13 mouse cellular contexts compared by ENCODE assay signal in genomic region chr9:107451891-107452521, GRCm38 (mm10). TPM values are rescaled to one million over a fixed set of nuclear protein-coding genes. Genes with fewer than 3 reads are reported as not detected.
DNase-seq lines count a peak whose midpoint lies in the region; ATAC-seq and TF ChIP-seq lines count a peak whose summit lies in the region.
"Had no signal": no experiment of that assay in that cellular context is flagged by ENCODE, and none has a peak within 500 bp of the region (broad histone marks: within the 10 kb centered on the region; RNA-seq: fewer than 3 reads in every experiment).

No protein-coding gene starts in this region.

- TF ChIP-seq CTCF in hindbrain, postnatal 0 days (IDR thresholded peaks at IDR 0.05; ENCODE audit: low read depth) = no peak

- no peak overlapping the region for H3K4me3 ChIP-seq in hindbrain, embryonic 10.5 days
- no peak overlapping the region for H3K4me3 ChIP-seq in hindbrain, postnatal 0 days (ENCODE audit: low read length)
- H3K4me3 ChIP-seq in embryonic facial prominence, embryonic 11.5 days (ENCODE audit: low read depth, low read length) = no peak overlapping the region
- H3K4me3 ChIP-seq in hindbrain, embryonic 14.5 days (replicated peaks; ENCODE audit: low read length) = no peak overlapping the region
- no peak overlapping the region for H3K4me3 ChIP-seq in neural tube, embryonic 12.5 days
- H3K4me3 ChIP-seq: gastrocnemius, adult 2 months; left cerebral cortex, adult 2 months; myocyte had no signal

- ATAC-seq in hindbrain, postnatal 0 days = no peak; the same call in 1 of the 2 replicates
- peak; percentile 70 for ATAC-seq in embryonic facial prominence, embryonic 11.5 days (replicated peaks; ENCODE audit: insufficient number of reproducible peaks, low FRiP score, low TSS enrichment, low read depth)
- ATAC-seq in hindbrain, embryonic 14.5 days (ENCODE audit: low FRiP score) = 0 out of 2 replicates have a peak, but pooled peaks have one; percentile 5
- ATAC-seq in neural tube, embryonic 12.5 days (ENCODE audit: low FRiP score, low read depth) = peak; percentile 56
- ATAC-seq in cerebellum, adult (ENCODE audit: insufficient number of reproducible peaks, low FRiP score, low TSS enrichment) = no peak
- ATAC-seq: CD4-positive, CD25-positive, alpha-beta regulatory T cell, adult 4 months; Patski had no signal

- H3K9me3 ChIP-seq in hindbrain, embryonic 10.5 days = no peaks in the 10 kb centered on the region
- no peaks in the 10 kb centered on the region for H3K9me3 ChIP-seq in hindbrain, postnatal 0 days (ENCODE audit: low read length)
- H3K9me3 ChIP-seq in embryonic facial prominence, embryonic 11.5 days (replicated peaks; ENCODE audit: control insufficient read depth, low read length) = no peaks in the 10 kb centered on the region
- no peaks in the 10 kb centered on the region for H3K9me3 ChIP-seq in hindbrain, embryonic 14.5 days (ENCODE audit: control insufficient read depth, low read length)
- H3K9me3 ChIP-seq in neural tube, embryonic 12.5 days = no peaks in the 10 kb centered on the region

- no peaks in the 10 kb centered on the region for H3K36me3 ChIP-seq in hindbrain, embryonic 10.5 days
- H3K36me3 ChIP-seq in hindbrain, postnatal 0 days (ENCODE audit: insufficient read depth, low read length) = no peaks in the 10 kb centered on the region
- no peaks in the 10 kb centered on the region for H3K36me3 ChIP-seq in embryonic facial prominence, embryonic 11.5 days (replicated peaks; ENCODE audit: control insufficient read depth, insufficient read depth, low read depth, low read length)
- H3K36me3 ChIP-seq in hindbrain, embryonic 14.5 days (replicated peaks; ENCODE audit: control insufficient read depth, insufficient read depth) = no peaks in the 10 kb centered on the region
- no peaks in the 10 kb centered on the region for H3K36me3 ChIP-seq in neural tube, embryonic 12.5 days

- H3K27ac ChIP-seq in hindbrain, embryonic 10.5 days = peak overlapping the region; percentile 9
- no peak overlapping the region for H3K27ac ChIP-seq in hindbrain, postnatal 0 days
- no peak overlapping the region for H3K27ac ChIP-seq in embryonic facial prominence, embryonic 11.5 days (replicated peaks; ENCODE audit: low read depth, low read length)
- H3K27ac ChIP-seq in hindbrain, embryonic 14.5 days = 0 out of 2 replicates have a peak overlapping the region, but pooled peaks have one; percentile 14
- H3K27ac ChIP-seq in neural tube, embryonic 12.5 days = peak overlapping the region; percentile 27
- H3K27ac ChIP-seq: gastrocnemius, adult 2 months; left cerebral cortex, adult 2 months had no signal

- DNase-seq in hindbrain, embryonic 10.5 days (ENCODE audit: low spot score) = no peak
- DNase-seq in hindbrain, postnatal 0 days (ENCODE audit: low spot score) = no peak
- no peak for DNase-seq in embryonic facial prominence, embryonic 11.5 days (ENCODE audit: low spot score)
- no peak for DNase-seq in hindbrain, embryonic 14.5 days (ENCODE audit: low spot score)
- DNase-seq in thymus, postnatal 0 days (ENCODE audit: low spot score) = no peak
- DNase-seq: gastrocnemius, adult 2 months had no signal

- no peak overlapping the region; the same call in 1 of the 2 replicates for H3K9ac ChIP-seq in hindbrain, postnatal 0 days (replicated peaks; ENCODE audit: low read length)
- H3K9ac ChIP-seq in embryonic facial prominence, embryonic 11.5 days (replicated peaks; ENCODE audit: low read length) = no peak overlapping the region
- no peak overlapping the region for H3K9ac ChIP-seq in hindbrain, embryonic 14.5 days
- H3K9ac ChIP-seq in neural tube, embryonic 12.5 days = 0 out of 2 replicates have a peak overlapping the region, but pooled peaks have one; percentile 26

- 49% methylated on average over 11 of the region's 11 CpGs for WGBS in hindbrain, embryonic 10.5 days
- 44% methylated on average over 11 of the region's 11 CpGs for WGBS in hindbrain, postnatal 0 days
- 35% methylated on average over 11 of the region's 11 CpGs for WGBS in embryonic facial prominence, embryonic 11.5 days
- 38% methylated on average over 11 of the region's 11 CpGs for WGBS in hindbrain, embryonic 14.5 days
- WGBS in neural tube, embryonic 12.5 days = 30% methylated on average over 11 of the region's 11 CpGs

- peaks cover 42% of the 10 kb centered on the region for H3K27me3 ChIP-seq in hindbrain, embryonic 10.5 days (ENCODE audit: insufficient read depth, poor library complexity, severe bottlenecking)
- H3K27me3 ChIP-seq in hindbrain, postnatal 0 days (ENCODE audit: insufficient read depth, low read length) = no peaks in the 10 kb centered on the region
- H3K27me3 ChIP-seq in embryonic facial prominence, embryonic 11.5 days (ENCODE audit: control insufficient read depth, insufficient read depth, low read length) = no peaks in the 10 kb centered on the region; the same call in 1 of the 2 replicates
- no peaks in the 10 kb centered on the region for H3K27me3 ChIP-seq in hindbrain, embryonic 14.5 days (ENCODE audit: control insufficient read depth, insufficient read depth, low read length)
- 0 out of 2 replicates have a peak, but pooled peaks cover under 1% of the 10 kb centered on the region for H3K27me3 ChIP-seq in neural tube, embryonic 12.5 days (replicated peaks)

- H3K4me2 ChIP-seq in hindbrain, postnatal 0 days (ENCODE audit: low read depth, low read length) = no peak overlapping the region
- H3K4me2 ChIP-seq in embryonic facial prominence, embryonic 11.5 days (ENCODE audit: low read depth, low read length) = no peak overlapping the region
- H3K4me2 ChIP-seq in hindbrain, embryonic 14.5 days (replicated peaks) = no peak overlapping the region
- no peak overlapping the region for H3K4me2 ChIP-seq in neural tube, embryonic 12.5 days (replicated peaks)

- peaks cover 47% of the 10 kb centered on the region for H3K4me1 ChIP-seq in hindbrain, embryonic 10.5 days (replicated peaks)
- H3K4me1 ChIP-seq in hindbrain, postnatal 0 days (ENCODE audit: insufficient read depth, low read length) = peaks cover 5% of the 10 kb centered on the region
- H3K4me1 ChIP-seq in embryonic facial prominence, embryonic 11.5 days (ENCODE audit: control insufficient read depth, insufficient read depth, low read length) = 0 out of 2 replicates have a peak, but pooled peaks cover 2% of the 10 kb centered on the region
- H3K4me1 ChIP-seq in hindbrain, embryonic 14.5 days (replicated peaks; ENCODE audit: control insufficient read depth, insufficient read depth, low read length) = peaks cover 28% of the 10 kb centered on the region
- peaks cover 38% of the 10 kb centered on the region for H3K4me1 ChIP-seq in neural tube, embryonic 12.5 days

RNA-seq across cellular contexts. Expression of gene Cacna2d2, which starts 52.6 kb away (rescaled TPM):
- 0.87 and 2.9 TPM in 2 replicates for polyA plus RNA-seq in hindbrain, embryonic 10.5 days (2016; fragmentation: Nextera tagmentation; extraction: Ambion mirVana)
- 108 and 134 TPM in 2 replicates for total RNA-seq in hindbrain, postnatal 0 days (2014; rRNA removed)
- polyA plus RNA-seq in hindbrain, postnatal 0 days (2015; fragmentation: Nextera tagmentation; extraction: Ambion mirVana) = 7.1 and 7.6 TPM in 2 replicates
- 0.59 and 0.63 TPM in 2 replicates for polyA plus RNA-seq in embryonic facial prominence, embryonic 11.5 days (2014; fragmentation: Nextera tagmentation; extraction: Ambion mirVana)
- 6.8 and 7.7 TPM in 2 replicates for polyA plus RNA-seq in hindbrain, embryonic 14.5 days (2014; fragmentation: Nextera tagmentation; extraction: Ambion mirVana)
- polyA plus RNA-seq in neural tube, embryonic 12.5 days (2016; fragmentation: Nextera tagmentation; extraction: Ambion mirVana) = 5.4 and 5.8 TPM in 2 replicates
- 0.31 and 0.35 TPM in 2 replicates for polyA plus RNA-seq in thymus, postnatal 0 days (2015; fragmentation: Nextera tagmentation; extraction: Ambion mirVana)
- total RNA-seq: liver, adult 2 months had no signal
- polyA plus RNA-seq: liver, adult 2 months had no signal

Comparison
In these comparisons a context has a peak if more than half of its experiments do, and no peak if none do; other contexts are left out.
1. H3K27ac ChIP-seq: peak in hindbrain, embryonic 10.5 days (single experiment), hindbrain, embryonic 14.5 days (single experiment) and neural tube, embryonic 12.5 days (single experiment); none in hindbrain, postnatal 0 days (single experiment) and embryonic facial prominence, embryonic 11.5 days (single experiment).
2. ATAC-seq: peak in embryonic facial prominence, embryonic 11.5 days (single experiment), hindbrain, embryonic 14.5 days (single experiment) and neural tube, embryonic 12.5 days (single experiment); none in hindbrain, postnatal 0 days (single experiment) and cerebellum, adult (single experiment).